Mouse (Mus musculus) G1E (cell line): Measurements from ENCODE around the gene Cyb5b. TPM values are rescaled to one million over a fixed set of nuclear protein-coding genes. Genes with fewer than 3 reads are reported as not detected.

Source experiments
- ATAC-seq: 2 replicates; pipeline ENCODE4 v1.8.0; 2016; ENCODE audit warnings: mild to moderate bottlenecking; ENCODE audit not compliant: insufficient number of reproducible peaks, poor library complexity, low FRiP score, severe bottlenecking; ENCODE audit errors: extremely low read depth
- DNase-seq: peaks from one replicate; pipeline ENCODE4 v3.0.0; 2012; ENCODE audit warnings: low spot score
- H3K27me3 ChIP-seq: 2 replicates; pipeline ENCODE4 v1.6.1; 2012; ENCODE audit warnings: mild to moderate bottlenecking, low read length, inconsistent platforms; ENCODE audit not compliant: insufficient read depth
- H3K36me3 ChIP-seq: replicated peaks from 2 replicates; pipeline ENCODE3; 2012; ENCODE audit warnings: mild to moderate bottlenecking, inconsistent platforms
- H3K4me1 ChIP-seq: 2 replicates; pipeline ENCODE4 v1.6.1; 2012; ENCODE audit warnings: low read depth, low read length, inconsistent platforms, mixed read lengths; ENCODE audit not compliant: insufficient read depth
- H3K4me3 ChIP-seq: 2 replicates; pipeline ENCODE4 v1.5.1; 2012; ENCODE audit warnings: low read depth, mild to moderate bottlenecking, inconsistent platforms, low read length, moderate library complexity, mixed read lengths
- H3K9me3 ChIP-seq: replicated peaks from 2 replicates; pipeline ENCODE4 v1.6.1; 2012; ENCODE audit warnings: inconsistent platforms
- CTCF ChIP-seq: IDR thresholded peaks from 2 replicates; pipeline ENCODE4 v1.5.1; 2012; ENCODE audit warnings: low read depth, low read length, inconsistent platforms, mixed read lengths
- GATA1 ChIP-seq: IDR thresholded peaks from 2 replicates; pipeline ENCODE4 v1.6.1; 2012; ENCODE audit warnings: borderline replicate concordance, low read length, inconsistent platforms, mixed read lengths
- GATA2 ChIP-seq: IDR thresholded peaks from 2 replicates; pipeline ENCODE4 v1.6.1; 2012; ENCODE audit warnings: low read depth, low read length, inconsistent platforms, borderline replicate concordance
- POLR2AphosphoS5 ChIP-seq: IDR thresholded peaks from 2 replicates; pipeline ENCODE4 v1.6.1; 2012; ENCODE audit warnings: low read depth, low read length, inconsistent platforms; ENCODE audit not compliant: insufficient replicate concordance
- TAL1 ChIP-seq: conservative IDR thresholded peaks from 2 replicates; pipeline ENCODE4 v1.6.1; 2012; ENCODE audit warnings: low read depth, low read length, inconsistent platforms, mixed read lengths
- polyA plus RNA-seq: library from polyadenylated mRNA; stranded (reverse); fragments of >175 nt; gene quantifications from 2 replicates; pipeline ENCODE4 v1.2.3, GENCODE M21; 2012
- total RNA-seq, 2 experiments: library from RNA; stranded (forward) in 1 of 2; stranded (reverse) in 1 of 2; fragments of 200-1000 nt in 1 of 2; fragments of >200 nt in 1 of 2; fragmentation: Nextera tagmentation in 1 of 2; gene quantifications; 2 replicates each; pipeline ENCODE4 v1.2.3; 2014 to 2017

Gene Cyb5b
- total and polyA plus RNA-seq, 3 experiments: 29.9 to 106 (median 72.5) TPM

DNA sequence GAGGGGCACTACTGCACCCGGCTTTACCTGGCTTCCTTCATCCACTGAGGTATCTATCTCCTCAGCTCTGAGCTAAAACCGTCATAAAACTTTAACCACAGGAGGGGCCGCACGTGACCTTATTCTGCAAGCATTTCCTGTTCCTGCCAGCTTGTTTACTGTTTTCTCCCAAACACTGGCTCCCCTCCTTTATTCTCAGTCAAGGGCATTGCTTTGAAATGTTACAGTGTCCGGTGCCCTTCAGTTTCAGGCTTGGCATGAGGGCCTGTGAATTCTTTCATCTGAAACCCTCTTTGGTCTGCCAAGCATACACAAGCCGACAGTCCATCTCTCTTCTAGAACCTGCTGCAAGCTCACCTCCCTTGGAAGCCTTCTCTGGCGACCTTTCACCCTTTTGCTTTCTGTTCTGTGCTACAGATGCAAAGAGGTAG is 31.6 kb upstream of the Cyb5b start:
- no peaks in the 10 kb centered on the region for H3K9me3 ChIP-seq
- H3K27me3 ChIP-seq: no peaks in the 10 kb centered on the region
- no peak overlapping the region for H3K4me3 ChIP-seq
- DNase-seq (no peak), ATAC-seq (no peak)
- no peaks in the 10 kb centered on the region for H3K36me3 ChIP-seq
- peaks cover 39% of the 10 kb centered on the region for H3K4me1 ChIP-seq
- TF ChIP-seq TAL1: no peak
- no peak for TF ChIP-seq CTCF
- TF ChIP-seq GATA2: no peak
- TF ChIP-seq GATA1: no peak
- TF ChIP-seq POLR2AphosphoS5: no peak

DNA sequence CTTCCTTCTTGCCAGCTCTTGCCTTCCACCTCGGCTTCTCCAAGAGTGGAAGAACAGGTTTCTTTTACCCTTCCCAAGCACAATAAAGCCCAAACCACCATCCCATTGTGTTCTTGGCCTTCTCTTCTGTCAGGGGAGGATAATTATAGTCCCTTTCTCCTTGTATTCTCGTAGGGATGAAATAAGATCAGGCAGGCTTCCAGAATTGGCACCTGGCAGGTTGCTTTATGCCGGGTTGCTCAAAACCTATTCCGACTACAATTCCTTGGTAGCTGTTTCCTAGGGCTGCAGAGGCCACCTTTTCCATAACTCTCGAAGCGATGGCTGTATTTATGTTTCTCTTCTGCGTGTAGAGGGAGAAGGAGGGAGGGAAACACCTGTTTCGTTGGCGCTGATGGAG is 31.0 kb upstream of the Cyb5b start:
- TF ChIP-seq POLR2AphosphoS5 (no peak), CTCF (no peak), TAL1 (no peak), GATA1 (no peak), GATA2 (no peak)
- no peaks in the 10 kb centered on the region for H3K36me3 ChIP-seq
- peaks cover 2% of the 10 kb centered on the region; the same call in 1 of the 2 replicates for H3K27me3 ChIP-seq
- no peak for ATAC-seq
- H3K4me3 ChIP-seq: no peak overlapping the region
- H3K4me1 ChIP-seq: peaks cover 40% of the 10 kb centered on the region
- no peaks in the 10 kb centered on the region for H3K9me3 ChIP-seq
- no peak for DNase-seq

DNA sequence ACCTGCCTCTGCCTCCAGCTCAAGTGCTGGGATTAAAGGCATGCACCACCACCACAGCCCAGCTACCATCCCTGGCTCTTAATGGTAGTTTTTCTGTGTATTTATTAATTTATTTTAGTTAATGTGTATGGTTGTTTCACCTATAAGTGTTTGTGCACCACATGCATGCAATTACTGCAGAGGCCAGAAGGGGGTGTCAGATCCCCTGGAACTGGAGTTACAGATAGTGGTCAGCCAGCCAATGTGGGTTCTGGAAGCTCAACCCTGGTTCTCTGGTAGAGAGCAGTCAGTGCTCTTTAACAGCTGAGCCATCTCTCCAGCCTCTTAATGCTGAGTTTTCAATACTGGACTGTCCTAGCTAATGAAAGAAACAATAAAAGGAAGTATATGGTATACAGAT is 29.6 kb upstream of the Cyb5b start:
- Histone ChIP-seq H3K36me3 (no peaks in the 10 kb centered on the region), H3K9me3 (no peaks in the 10 kb centered on the region), H3K4me3 (no peak overlapping the region), H3K4me1 (peaks cover 33% of the 10 kb centered on the region), H3K27me3 (peaks cover 2% of the 10 kb centered on the region; the same call in 1 of the 2 replicates)
- TF ChIP-seq TAL1 (no peak), CTCF (peak; percentile 9; the same call in 1 of the 2 replicates)
- DNase-seq (no peak), ATAC-seq (no peak)

DNA sequence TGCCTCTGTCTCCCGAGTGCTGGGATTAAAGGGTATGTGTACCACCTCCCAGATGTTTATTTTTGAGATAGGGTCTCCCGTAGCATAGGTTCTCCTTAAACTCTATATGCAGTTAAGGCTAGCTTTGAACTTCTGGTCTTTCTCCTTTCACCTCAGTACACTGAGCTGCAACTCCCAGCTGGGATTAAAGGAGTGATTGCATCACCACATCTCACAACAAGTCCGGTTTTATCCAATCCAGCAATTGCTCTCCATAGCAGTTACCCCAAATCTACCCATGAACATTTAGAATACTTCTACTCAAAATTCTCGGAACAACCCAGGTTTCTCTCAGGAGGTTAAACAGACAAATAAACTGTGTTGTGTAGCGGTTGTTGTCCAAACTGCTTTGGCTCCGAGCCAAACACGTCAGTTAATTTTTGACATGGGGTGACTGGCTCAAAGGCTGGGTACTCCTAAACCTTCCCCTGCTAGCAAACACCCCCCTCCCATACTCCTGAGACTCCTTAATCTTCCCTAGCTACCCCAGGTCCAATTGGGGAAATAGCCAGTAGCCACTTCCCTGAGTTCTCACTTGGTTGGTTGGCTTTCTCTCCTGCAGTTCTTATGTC is 28.7 kb upstream of the Cyb5b start:
- Histone ChIP-seq H3K9me3 (no peaks in the 10 kb centered on the region), H3K36me3 (no peaks in the 10 kb centered on the region), H3K4me1 (peaks cover 24% of the 10 kb centered on the region), H3K27me3 (peaks cover 2% of the 10 kb centered on the region; the same call in 1 of the 2 replicates), H3K4me3 (no peak overlapping the region)
- no peak for DNase-seq
- TF ChIP-seq GATA1 (no peak), POLR2AphosphoS5 (no peak), GATA2 (no peak), TAL1 (no peak), CTCF (no peak)
- ATAC-seq: no peak

DNA sequence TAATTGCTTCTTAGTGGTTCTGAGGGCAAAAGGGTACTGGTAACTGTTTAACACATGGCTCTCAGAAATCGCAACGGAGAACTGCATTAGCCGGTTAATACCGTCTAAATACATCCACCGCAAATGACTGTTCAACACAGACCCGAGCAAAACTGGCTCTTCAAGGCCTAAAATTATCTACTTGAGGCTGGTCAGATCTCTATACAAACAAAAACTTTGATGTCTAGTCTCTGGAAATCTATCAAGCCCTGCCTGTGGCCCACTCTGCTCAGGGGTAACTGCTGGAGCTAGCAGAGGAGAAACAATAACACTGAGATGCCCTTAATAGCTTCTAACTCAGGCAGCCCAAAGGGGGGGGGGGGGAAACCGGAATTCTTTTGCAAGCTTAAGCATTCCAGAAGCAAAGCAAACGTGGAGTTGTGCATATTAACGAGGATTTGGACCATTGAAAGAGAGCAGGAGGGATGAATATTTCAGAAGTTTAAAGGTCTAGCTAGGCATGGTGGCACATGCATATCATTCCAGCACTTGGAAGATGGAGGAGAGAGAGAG is 27.3 kb upstream of the Cyb5b start:
- ATAC-seq (no peak), DNase-seq (no peak)
- Histone ChIP-seq H3K36me3 (no peaks in the 10 kb centered on the region), H3K9me3 (no peaks in the 10 kb centered on the region), H3K4me3 (no peak overlapping the region), H3K4me1 (peaks cover 24% of the 10 kb centered on the region), H3K27me3 (peaks cover 11% of the 10 kb centered on the region)
- TF ChIP-seq TAL1 (no peak), GATA1 (no peak), CTCF (no peak), GATA2 (no peak), POLR2AphosphoS5 (no peak)

DNA sequence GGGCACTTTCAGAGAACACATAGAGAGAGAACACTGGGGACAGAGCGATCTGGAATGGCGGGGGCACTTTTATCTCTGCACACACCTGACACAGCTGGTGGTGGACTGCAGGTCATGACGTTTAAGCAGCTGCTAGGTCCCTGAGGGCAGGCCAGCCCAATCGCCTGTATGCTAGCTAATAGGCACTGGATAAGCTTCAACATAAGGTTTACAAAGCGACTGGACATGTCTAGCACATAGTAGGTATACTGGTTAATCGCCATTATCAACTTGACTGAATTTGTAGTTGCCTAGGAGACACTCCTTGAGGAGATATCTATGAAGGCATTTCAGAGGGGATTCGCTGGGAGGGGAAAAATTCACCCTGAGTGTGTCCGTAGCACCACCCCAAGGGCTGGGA is 26.1 kb upstream of the Cyb5b start:
- ATAC-seq (no peak), DNase-seq (no peak)
- H3K27me3 ChIP-seq: peaks cover 12% of the 10 kb centered on the region
- no peak overlapping the region for H3K4me3 ChIP-seq
- TF ChIP-seq POLR2AphosphoS5: no peak
- no peak for TF ChIP-seq CTCF
- no peak for TF ChIP-seq GATA1
- no peak for TF ChIP-seq TAL1
- TF ChIP-seq GATA2: no peak
- H3K36me3 ChIP-seq: no peaks in the 10 kb centered on the region
- no peaks in the 10 kb centered on the region for H3K9me3 ChIP-seq
- peaks cover 14% of the 10 kb centered on the region for H3K4me1 ChIP-seq
